Mouse (Mus musculus): ENCODE measurements around the gene Olfr916.

Gene Olfr916

DNA sequence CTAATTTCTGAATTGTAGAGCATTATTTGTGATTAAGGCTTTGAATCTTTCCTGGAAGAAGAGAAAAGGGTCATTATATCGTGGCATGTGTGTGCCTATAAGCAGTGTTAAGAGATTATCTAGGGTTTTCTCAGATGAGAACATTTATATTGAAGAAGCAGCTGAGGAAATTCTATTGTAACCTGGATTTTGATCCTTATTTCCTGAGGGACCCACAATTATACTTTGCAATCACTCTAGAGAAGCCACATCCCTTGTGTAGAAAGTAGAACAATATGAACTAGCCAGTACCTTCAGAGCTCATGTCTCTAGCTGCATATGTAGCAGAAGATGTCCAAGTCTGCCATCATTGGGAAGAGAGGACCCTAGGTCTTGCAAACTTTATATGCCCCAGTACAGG, at the start of gene Olfr916:
TSS of gene Olfr916 (minus strand) at position 101 of the 400 bp plus-strand sequence.
- DNase-seq (ENCODE audit: low spot score in 2 of 2) = no peak

- no peak for DNase-seq (ENCODE audit: low spot score in 2 of 2)
These were observed 14.8 kb upstream of the Olfr916 start, which contains the start of gene Olfr918 for GRCm38 (mm10) chr9:38674501-38674900. Gene Olfr918 (minus strand): TSS chr9:38674601.

GRCm38 (mm10) chr9:38672887-38673286, 13.2 kb upstream of the Olfr916 start:
- no peak for DNase-seq (ENCODE audit: low spot score in 2 of 2)

DNA sequence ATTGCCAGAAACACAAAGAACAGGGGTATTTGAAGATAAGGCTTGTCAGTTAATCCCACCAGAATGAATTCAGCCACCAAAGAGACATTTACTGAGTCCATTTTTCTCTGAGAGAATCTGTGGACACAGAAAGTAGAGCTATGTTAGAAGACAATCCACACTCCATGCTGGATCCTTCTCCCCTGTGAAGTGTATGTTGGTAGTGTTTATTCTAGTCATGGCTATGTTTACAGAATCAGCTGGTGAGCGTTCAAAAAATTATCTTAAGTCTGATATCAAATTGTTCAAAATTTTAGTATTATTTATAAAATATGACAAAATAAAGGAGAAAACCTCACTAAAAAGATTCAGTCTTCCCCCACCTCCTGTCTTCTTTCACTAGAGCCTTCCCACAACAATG, 6.1 kb upstream of the Olfr916 start, which contains the start of gene Olfr917:
TSS of gene Olfr917 (minus strand) at position 101 of the 400 bp plus-strand sequence.
- DNase-seq (ENCODE audit: low spot score in 2 of 2) = no peak

DNA sequence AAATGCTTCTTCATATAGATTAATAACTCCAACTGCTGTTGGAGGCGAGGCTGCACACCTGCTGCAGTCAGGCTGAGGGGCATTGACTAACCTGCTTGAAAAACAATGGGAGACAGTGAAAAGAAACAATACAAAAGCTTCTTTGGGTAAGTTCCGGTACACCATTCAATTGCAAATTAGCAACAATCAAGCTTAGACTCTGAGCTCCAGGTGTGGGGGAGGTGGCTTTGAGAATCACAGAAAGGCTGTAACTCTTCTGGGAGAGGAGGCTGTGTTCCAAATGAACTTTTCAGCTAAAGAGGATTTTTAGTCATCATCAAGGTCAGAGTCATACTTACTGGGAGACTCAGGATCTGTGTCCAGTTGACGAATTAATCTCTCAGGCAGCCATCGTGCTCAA, 27.3 kb downstream of the Olfr916 start:
- no peak for DNase-seq (ENCODE audit: low spot score in 2 of 2)

All from right cerebral cortex, adult 2 months (tissue).